Mouse (Mus musculus): ENCODE measurements at regions not wholly inside any gene's neighbourhood (a gene's known extent, or its start where the extent isn't known, plus 50 kb on each side); places are given as distances from the start of the nearest gene placed in this dataset.
"Not testable (repeated sequence)": the region's sequence is repeated elsewhere in the genome, so short reads cannot be mapped to it uniquely, and the experiment has no call there.

DNA sequence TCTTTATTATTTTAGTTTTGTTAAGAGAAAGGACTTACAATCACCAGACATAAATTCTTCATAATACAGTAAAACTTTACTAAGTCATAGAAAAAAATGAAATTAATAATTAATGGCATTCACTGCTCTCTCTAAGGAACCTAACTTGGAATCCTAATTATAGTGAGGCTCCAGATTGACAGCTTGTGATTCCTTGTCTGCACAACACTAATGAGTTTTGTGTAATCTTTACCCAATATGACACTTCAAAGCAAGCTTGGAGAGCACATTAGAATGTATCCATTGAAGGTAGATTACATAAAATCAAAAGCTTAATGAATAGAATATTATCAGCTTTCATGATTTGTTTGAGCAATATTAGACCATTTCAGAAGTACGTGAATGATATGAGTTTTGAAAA is 1914.7 kb downstream of the Efna5 start:
- no peak for ATAC-seq (ENCODE audit: insufficient read depth)

DNA sequence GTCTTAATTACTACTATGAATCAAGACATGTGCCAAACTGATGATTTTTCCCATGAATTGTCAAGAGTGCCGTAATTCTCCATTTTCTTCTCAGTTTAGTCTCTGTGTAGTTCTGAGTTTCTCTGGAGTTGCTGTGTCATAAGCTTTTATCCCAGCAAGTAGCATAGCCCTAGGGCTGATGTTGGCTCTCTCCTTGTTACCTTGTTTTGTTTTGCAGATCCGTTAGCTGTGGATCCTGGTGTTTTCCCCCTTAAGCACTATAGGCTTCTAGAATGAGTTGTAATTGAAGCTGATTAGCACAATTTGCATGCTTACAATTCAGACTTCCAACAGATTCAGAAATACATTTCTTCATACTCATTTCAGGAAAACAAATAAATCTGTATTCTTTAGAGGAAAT is 1915.5 kb downstream of the Efna5 start:
- H3K9me3 ChIP-seq (ENCODE audit: low read depth, low read length): no peaks in the 10 kb centered on the region

More for the DNA sequence above, 1914.7 kb downstream of the Efna5 start:
- WGBS: 64% methylated on average over 1 of the region's 1 CpGs
- no peaks in the 10 kb centered on the region for H3K36me3 ChIP-seq (ENCODE audit: insufficient read depth)
- no peak overlapping the region for H3K4me3 ChIP-seq (ENCODE audit: low read depth, low read length)
- no peak for TF ChIP-seq CTCF (IDR thresholded peaks at IDR 0.05; ENCODE audit: low read depth)
- no peak overlapping the region for H3K27ac ChIP-seq (ENCODE audit: low read depth)
- DNase-seq: no peak
- H3K27me3 ChIP-seq (ENCODE audit: insufficient read depth, low read length): no peaks in the 10 kb centered on the region
- H3K4me2 ChIP-seq: no peak overlapping the region
- no peaks in the 10 kb centered on the region for H3K4me1 ChIP-seq (ENCODE audit: insufficient read depth)
- H3K9ac ChIP-seq: no peak overlapping the region
- no peaks in the 10 kb centered on the region for H3K9me3 ChIP-seq (ENCODE audit: low read depth, low read length)

DNA sequence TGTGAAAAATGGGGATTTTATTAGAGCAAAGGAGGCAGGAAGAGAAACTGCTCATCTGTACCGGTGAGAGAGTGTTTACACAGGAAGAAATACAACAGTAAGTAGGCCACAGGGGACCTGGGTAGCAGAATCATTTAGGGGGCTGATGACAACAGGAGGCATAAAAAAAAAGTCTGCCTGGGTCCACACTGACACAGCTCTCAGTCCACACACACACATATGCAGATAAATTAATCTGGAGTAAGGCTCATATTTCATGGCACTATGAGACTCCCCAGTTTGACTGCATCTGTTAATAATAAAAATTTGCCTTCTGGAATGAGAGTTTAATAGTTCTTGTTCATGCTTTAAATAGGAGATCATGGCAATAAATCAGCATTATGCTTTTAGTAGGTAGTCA is 1929.7 kb downstream of the Efna5 start:
- H3K27ac ChIP-seq (ENCODE audit: low read depth): no peak overlapping the region
- ATAC-seq (ENCODE audit: insufficient read depth) (no peak), DNase-seq (no peak)
- no peaks in the 10 kb centered on the region for H3K9me3 ChIP-seq (ENCODE audit: low read depth, low read length)
- H3K27me3 ChIP-seq (ENCODE audit: insufficient read depth, low read length): no peaks in the 10 kb centered on the region
- H3K4me1 ChIP-seq (ENCODE audit: insufficient read depth): no peaks in the 10 kb centered on the region
- TF ChIP-seq CTCF (IDR thresholded peaks at IDR 0.05; ENCODE audit: low read depth): no peak
- no peak overlapping the region for H3K9ac ChIP-seq
- no peaks in the 10 kb centered on the region for H3K36me3 ChIP-seq (ENCODE audit: insufficient read depth)
- no peak overlapping the region for H3K4me2 ChIP-seq
- 17% methylated on average over 1 of the region's 1 CpGs for WGBS
- no peak overlapping the region for H3K4me3 ChIP-seq (ENCODE audit: low read depth, low read length)

More for the DNA sequence above, 1915.5 kb downstream of the Efna5 start:
- H3K27me3 ChIP-seq (ENCODE audit: insufficient read depth, low read length): no peaks in the 10 kb centered on the region
- no peak for ATAC-seq (ENCODE audit: insufficient read depth)
- WGBS: 80% methylated on average over 2 of the region's 2 CpGs
- no peak overlapping the region for H3K27ac ChIP-seq (ENCODE audit: low read depth)
- no peak overlapping the region for H3K4me3 ChIP-seq (ENCODE audit: low read depth, low read length)
- no peak for DNase-seq
- H3K4me1 ChIP-seq (ENCODE audit: insufficient read depth): no peaks in the 10 kb centered on the region
- no peaks in the 10 kb centered on the region for H3K36me3 ChIP-seq (ENCODE audit: insufficient read depth)
- H3K9ac ChIP-seq: no peak overlapping the region
- H3K4me2 ChIP-seq: no peak overlapping the region
- TF ChIP-seq CTCF (IDR thresholded peaks at IDR 0.05; ENCODE audit: low read depth): no peak

DNA sequence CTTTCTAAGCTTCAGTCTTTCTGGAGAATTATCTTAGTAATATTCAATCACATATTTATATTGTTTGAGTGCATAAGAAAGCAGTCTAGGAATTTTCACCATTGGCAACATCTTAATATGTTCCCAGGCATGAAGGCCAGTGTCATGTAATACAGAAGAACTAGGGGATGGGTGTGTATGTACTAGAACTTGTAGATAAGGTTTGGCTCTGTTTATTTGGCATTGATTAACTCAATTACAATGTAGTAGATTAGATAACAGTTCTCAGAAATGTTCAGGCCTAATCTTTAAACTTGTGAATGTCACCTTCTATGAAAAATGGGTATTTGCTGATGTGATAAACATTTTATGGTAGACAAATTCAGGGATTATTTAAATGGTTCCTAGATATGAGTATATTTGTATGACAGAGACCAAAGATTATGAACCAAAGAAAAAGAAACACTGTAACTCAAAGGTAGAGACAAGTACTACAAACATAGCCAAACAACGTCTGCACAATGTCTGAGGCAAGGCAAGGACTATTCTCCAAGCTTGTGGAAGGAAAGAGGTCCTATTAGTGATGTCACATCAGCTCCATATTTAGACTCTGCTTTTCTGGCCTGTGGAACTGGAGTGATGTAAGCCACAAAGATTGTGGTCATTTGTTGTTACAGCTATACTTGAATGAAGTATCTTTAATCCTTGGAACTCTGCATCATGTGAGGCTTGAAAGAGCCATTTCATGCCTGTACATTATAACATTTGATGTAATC is 1924.8 kb upstream of the Nudt12 start:
- ATAC-seq (ENCODE audit: insufficient read depth): no peak
- no peaks in the 10 kb centered on the region for H3K36me3 ChIP-seq (ENCODE audit: insufficient read depth)
- no peaks in the 10 kb centered on the region for H3K9me3 ChIP-seq (ENCODE audit: low read depth, low read length)
- no peak overlapping the region for H3K27ac ChIP-seq (ENCODE audit: low read depth)
- no peak overlapping the region for H3K9ac ChIP-seq
- H3K4me3 ChIP-seq (ENCODE audit: low read depth, low read length): no peak overlapping the region
- no peak for TF ChIP-seq CTCF (IDR thresholded peaks at IDR 0.05; ENCODE audit: low read depth)
- H3K4me2 ChIP-seq: no peak overlapping the region
- no peaks in the 10 kb centered on the region for H3K27me3 ChIP-seq (ENCODE audit: insufficient read depth, low read length)
- WGBS: 29% methylated on average over 1 of the region's 1 CpGs
- no peaks in the 10 kb centered on the region for H3K4me1 ChIP-seq (ENCODE audit: insufficient read depth)
- no peak for DNase-seq

DNA sequence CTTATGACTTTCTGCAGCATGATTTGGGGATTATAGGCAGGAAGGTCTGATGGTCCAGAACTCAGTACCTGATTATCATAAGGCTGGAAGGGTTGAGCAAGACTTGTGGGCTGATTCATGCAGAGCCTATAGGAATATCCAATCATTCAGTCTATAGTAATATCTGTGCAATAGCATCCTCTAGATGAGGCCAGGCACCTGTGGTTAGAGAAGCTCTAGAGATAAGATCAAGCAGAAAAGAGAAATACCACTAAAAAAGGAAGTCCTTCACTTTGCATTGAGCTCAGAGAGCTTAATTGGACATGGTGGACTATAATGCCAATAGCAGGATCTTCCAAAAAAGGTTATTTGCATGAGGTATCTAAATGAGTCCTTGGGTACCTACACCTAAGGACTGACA is 1921.1 kb upstream of the Nudt12 start:
- ATAC-seq (ENCODE audit: insufficient read depth) (no peak), DNase-seq (no peak)
- no peak overlapping the region for H3K27ac ChIP-seq (ENCODE audit: low read depth)
- no peaks in the 10 kb centered on the region for H3K9me3 ChIP-seq (ENCODE audit: low read depth, low read length)
- no peaks in the 10 kb centered on the region for H3K36me3 ChIP-seq (ENCODE audit: insufficient read depth)
- H3K27me3 ChIP-seq (ENCODE audit: insufficient read depth, low read length): no peaks in the 10 kb centered on the region
- H3K9ac ChIP-seq: no peak overlapping the region
- no peaks in the 10 kb centered on the region for H3K4me1 ChIP-seq (ENCODE audit: insufficient read depth)
- TF ChIP-seq CTCF (IDR thresholded peaks at IDR 0.05; ENCODE audit: low read depth): no peak
- no peak overlapping the region for H3K4me3 ChIP-seq (ENCODE audit: low read depth, low read length)
- no peak overlapping the region for H3K4me2 ChIP-seq

DNA sequence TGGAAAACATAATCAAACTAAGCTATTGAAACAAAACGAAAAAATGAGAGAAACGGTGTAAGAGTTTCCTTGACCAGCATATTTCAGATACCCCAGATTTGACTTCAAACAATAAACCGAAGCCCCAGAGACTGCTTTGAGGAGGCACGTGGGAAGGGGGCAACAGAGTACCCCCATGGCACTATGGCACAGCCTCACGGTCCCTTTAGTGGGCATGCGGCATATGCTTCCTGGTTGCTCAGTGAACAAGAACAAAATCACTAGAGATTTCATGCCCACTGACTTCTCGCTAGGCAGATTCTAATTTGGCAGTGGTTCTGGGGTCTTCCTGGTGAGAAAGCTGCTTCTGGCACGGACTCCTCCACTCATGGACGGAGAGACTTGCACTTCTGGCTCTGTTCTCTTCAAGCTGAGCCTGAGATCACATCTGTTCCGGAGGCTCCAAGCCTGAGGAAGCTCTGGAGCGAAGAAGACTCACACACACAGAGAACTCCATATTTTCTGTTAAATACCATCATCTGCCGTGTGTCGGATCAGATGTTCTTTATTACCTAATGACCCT is 1912.7 kb upstream of the Nudt12 start:
- Histone ChIP-seq H3K36me3 (ENCODE audit: insufficient read depth) (no peaks in the 10 kb centered on the region), H3K4me1 (ENCODE audit: insufficient read depth) (no peaks in the 10 kb centered on the region), H3K9ac (no peak overlapping the region), H3K9me3 (ENCODE audit: low read depth, low read length) (no peaks in the 10 kb centered on the region), H3K4me3 (ENCODE audit: low read depth, low read length) (no peak overlapping the region), H3K4me2 (no peak overlapping the region), H3K27ac (ENCODE audit: low read depth) (no peak overlapping the region), H3K27me3 (ENCODE audit: insufficient read depth, low read length) (no peaks in the 10 kb centered on the region)
- no peak for ATAC-seq (ENCODE audit: insufficient read depth)
- no peak for DNase-seq
- 86% methylated on average over 13 of the region's 13 CpGs for WGBS
- no peak for TF ChIP-seq CTCF (IDR thresholded peaks at IDR 0.05; ENCODE audit: low read depth)

GRCm38 (mm10) chr17:60882721-60883120 is 1869.5 kb upstream of the Nudt12 start:
- not testable (repeated sequence) for H3K36me3 ChIP-seq (ENCODE audit: insufficient read depth); H3K9ac ChIP-seq; H3K4me2 ChIP-seq; H3K27ac ChIP-seq (ENCODE audit: low read depth); H3K9me3 ChIP-seq (ENCODE audit: low read depth, low read length); ATAC-seq (ENCODE audit: insufficient read depth); DNase-seq; H3K4me3 ChIP-seq (ENCODE audit: low read depth, low read length); H3K27me3 ChIP-seq (ENCODE audit: insufficient read depth, low read length); H3K4me1 ChIP-seq (ENCODE audit: insufficient read depth)
- WGBS: 91% methylated on average over 1 of the region's 1 CpGs

Measured in lung, embryonic 14.5 days (tissue).